Mouse (Mus musculus) right cerebral cortex, postnatal 25 days (tissue): Measurements from ENCODE around the gene Fam189a2.
A peak's percentile ranks its signal among the peaks of the same experiment; 100 is the strongest.

Experiments used
- DNase-seq: peaks from one replicate; pipeline ENCODE4 v3.0.0; 2022

Gene Fam189a2

DNA sequence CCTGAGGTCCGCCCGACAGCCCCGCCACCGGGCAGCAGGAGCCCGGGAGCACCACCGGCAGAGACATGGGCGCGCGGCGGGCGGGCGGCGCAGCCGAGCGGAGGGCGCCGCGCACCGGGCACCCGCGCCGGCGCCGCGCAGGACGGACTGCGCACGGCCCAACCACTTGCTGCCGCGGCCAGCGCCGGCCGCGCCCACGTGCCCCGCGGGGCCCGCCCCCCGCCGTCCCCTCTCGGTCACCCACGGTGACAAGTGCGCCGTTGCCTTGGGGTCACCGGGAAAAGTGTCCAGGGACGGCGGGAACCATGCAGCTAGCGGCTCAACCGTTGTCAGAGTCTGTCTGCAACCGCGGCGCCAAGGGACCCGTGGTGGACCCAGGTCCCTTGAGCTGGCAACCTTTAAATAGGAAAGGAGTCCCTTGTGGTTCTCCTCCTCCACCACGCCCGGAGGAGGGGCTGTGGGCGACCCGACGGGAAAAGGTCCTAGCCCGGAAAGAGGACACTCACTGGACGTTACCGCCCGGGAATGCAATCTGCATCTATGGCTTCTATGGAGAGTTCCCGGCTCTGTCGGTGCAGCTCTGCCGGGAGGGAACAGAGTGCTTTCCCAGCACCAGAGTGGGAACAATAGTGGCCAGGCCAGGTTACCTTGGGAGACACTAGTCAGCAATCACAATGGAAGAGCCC, at the start of gene Fam189a2:
Fam189a2 (minus strand) TSS at position 149 of the 686 bp plus-strand sequence.
- DNase-seq = no peak

DNA sequence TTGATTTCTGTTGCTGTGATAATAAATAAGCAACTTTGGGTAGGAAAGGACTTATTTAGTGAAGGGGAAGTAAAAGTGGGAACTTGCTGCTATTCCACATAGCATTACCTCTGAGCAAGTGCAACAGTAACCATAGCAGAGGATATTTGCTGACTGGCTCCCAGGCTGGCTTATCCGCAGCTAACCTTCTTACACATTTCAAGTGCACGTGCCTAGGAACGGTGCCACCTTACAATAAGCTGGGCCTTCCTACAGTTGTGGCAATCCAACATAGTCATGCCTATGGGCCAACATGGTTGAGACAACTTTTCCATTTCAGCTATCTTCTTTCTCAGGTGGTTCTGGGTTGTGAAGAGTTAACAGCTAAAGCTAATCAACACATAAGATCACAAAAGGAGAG, 46.8 kb upstream of the Fam189a2 start:
- DNase-seq = no peak

DNA sequence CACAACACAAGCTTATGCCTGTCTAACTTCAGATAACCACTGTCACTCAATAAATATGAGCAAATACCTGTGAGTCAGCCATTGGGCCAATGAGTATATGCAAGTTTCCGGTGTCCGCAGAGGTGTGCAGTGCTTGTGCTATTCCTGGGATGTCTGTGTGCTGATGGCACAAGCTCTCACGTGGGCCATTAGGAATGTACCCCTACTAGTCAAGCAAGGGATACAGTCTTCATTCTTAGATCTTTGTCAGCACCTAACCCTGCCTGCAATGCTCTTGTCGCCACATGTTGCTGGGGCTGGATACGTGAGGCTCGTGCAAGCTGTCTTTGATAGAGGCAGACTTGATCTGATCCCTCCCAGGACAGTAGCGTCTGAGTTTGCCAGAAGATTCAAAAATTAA, 45.7 kb upstream of the Fam189a2 start:
- DNase-seq = no peak

DNA sequence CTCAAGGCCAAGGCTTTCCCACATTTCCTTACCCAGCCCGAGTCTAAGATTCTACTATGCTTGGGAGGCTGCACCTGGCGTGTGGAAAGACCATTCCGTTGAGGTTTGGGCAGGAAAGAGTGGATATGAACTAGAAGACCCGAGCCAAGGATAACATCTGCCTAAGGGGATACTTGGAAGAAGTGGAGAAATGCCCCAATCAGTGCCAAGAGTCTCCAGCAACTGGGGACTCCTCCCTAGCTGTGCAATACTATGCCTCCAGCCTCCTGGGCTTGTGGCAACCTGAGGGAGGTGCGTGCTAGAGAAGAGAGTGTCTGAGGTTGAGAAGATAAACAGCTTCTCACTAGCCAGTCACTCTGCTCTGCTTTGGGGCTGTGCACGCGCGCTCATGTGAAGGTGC, 45.1 kb upstream of the Fam189a2 start:
- peak; percentile 19 for DNase-seq

DNA sequence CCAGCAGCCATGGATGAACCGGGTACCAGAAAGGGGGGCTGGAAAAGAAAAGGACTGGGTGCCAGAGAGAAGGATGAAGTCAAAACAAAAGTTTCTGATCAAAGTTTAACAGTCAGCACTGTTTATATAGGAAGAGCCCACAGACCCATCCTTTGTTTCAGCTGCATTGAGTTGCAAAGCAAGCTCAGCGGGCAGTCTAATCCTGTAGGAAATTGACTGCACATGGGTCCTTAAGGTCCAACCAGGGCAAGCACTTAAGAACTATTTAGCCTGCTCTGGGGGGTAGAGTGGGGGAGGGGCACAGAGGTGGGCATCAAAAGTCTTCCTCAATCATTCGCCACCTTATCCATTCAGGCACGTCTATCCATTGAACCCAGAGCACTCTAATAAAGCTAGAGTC, 42.3 kb upstream of the Fam189a2 start:
- no peak for DNase-seq

DNA sequence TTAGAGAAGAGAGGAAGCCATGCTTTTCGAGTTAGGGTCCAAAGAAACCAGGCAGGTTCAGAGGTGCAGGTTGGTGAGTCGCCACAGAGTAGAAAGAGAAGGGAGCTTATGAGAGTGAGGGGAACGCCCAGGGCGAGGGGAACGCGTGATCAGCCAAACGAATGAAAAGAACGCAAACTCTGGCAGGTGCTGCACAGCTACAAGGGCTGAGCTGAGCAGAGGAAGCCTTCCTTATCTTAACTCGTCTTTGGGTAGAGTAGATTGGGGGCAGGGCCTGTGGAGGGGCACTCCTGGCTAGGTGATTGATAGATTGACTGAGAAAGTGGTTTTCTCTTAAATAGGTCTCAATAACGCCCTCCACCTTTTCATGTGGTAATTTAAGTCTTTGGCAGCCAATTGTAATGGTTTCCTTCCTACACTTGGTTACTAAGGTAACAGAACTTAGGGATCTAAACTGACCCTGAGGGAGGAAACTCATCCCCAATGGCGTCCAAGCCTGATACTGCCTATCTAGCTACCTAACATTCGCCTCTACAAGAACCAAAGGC, 33.6 kb upstream of the Fam189a2 start:
- no peak for DNase-seq

- no peak for DNase-seq
Measured at GRCm38 (mm10) chr19:24063585-24063984, 32.8 kb upstream of the Fam189a2 start.

- no peak for DNase-seq
Measured at GRCm38 (mm10) chr19:24058851-24059250, 28.0 kb upstream of the Fam189a2 start.

- no peak for DNase-seq
Measured at GRCm38 (mm10) chr19:24058021-24058420, 27.2 kb upstream of the Fam189a2 start.

DNA sequence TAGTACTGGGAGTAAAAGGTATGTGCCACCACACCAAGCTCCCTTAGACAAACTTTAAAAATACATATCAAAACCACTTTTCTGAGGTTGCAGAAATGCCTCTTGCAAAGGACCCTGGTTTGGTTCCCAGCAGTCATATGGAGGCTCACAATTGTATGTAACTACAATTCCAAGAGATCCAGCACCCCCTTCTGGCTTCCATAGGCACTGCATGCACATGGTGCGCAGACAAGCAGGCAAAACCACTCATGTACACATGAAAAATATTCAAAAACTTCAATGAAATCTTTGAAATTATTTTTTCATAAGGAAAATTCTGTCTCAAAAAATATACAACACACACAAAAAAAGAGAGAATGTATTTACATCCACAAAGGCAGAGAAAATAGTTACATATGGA, 26.1 kb upstream of the Fam189a2 start:
- no peak for DNase-seq

DNA sequence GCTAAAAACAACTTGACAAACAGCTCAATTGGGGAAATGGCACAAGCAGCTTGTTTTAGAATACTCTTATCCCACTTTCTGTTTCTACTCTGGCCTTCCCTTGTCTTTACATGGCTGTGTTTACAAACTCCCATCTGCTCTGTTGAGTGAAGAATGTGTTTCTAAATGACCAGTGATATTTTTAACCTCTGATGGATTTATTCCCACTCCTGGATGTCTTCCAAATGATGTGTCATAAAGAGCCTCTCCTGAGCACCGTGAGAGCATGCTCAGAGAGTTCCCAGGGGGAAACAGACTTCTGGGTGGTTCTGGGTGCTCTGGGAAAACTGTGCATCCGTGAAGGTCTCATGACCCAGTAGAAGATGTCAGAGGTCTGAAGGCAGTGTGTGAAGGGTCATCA, 24.1 kb upstream of the Fam189a2 start:
- DNase-seq = no peak

DNA sequence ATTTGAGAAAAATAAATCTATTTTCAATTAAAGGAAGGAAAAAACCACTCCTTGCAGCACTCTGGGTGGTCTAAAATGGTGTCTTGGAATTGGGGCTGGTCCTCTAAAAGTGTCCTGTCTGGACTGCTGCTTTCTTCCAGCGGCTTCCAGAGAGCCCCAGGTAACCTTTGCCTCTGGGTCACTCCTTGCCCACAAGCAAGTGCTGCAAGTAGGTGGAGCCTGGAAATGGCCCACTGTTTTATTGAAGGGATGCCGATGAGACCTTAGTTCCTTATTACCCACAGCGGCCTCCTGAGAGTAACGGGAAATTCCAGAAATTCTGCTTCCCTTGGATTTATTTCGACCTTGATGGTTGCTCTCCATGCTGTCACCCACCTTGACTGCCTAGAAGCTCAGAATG, 23.4 kb upstream of the Fam189a2 start:
- no peak for DNase-seq

DNA sequence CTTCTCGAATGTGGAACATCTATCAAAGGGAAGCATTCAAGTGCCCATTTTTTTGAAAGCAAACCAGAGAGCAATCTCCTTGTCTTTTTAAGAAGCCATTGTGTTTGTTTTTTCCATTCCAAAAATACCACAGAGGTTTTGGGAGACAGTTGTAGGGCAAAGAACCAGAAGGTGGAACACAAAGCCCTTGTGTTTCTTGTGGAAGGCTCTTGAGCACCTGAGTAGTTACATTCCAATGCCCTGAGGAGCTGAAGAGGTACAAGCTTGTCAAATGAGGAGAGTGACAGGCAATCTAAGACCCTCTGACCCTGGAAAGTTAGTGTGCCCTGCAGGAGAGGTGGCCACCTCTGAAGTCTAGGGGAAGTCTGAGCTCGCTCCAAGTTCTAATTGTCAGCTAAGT, 19.7 kb upstream of the Fam189a2 start:
- DNase-seq = no peak

- no peak for DNase-seq
Measured at GRCm38 (mm10) chr19:24049329-24049728, 18.5 kb upstream of the Fam189a2 start.

DNA sequence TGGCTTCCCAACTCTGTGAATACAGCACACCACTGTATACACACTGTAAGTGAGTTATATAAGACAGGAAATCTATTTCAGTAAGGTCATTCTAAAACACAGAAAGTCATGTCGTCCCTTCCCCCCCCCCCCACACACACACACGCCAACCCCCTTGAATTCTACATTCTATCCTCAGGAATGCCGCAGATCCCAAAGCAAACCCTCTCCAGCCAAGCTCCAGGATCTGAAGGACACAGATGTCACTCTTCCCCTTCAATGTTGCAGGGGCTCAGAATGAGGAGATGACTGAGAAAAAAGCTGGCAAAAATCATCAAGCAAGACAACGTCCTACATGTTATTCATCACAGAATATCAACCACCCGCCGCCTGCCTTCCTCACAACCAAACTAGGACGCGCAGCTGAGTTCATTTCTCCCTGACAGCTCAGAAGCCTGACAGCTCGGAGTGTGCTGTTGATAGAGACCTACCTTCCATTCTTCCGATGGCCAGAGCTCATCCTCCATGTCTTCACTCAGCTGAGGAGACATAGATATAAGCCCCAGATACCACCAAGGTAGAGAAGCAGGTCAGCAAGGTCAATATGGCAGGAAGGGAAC, 15.7 kb upstream of the Fam189a2 start:
- no peak for DNase-seq

DNA sequence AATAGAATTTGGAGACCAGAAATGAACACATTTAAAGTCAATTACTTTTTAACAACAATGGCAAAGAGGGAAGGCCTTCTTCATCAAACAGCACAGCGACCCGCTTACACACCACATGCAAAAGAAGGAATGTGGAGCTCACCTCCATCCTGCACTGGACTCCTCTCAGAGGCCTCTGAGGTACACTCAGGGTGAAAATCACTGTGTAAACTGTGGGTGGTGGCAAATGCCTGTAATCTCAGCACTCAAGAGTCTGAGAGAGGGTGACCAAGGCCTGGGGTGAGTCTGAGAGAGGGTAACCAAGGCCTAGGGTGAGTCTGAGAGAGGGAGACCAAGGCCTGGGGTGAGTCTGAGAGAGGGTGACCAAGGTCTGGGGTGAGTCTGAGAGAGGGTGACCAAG, 11.6 kb upstream of the Fam189a2 start:
- DNase-seq = no peak

DNA sequence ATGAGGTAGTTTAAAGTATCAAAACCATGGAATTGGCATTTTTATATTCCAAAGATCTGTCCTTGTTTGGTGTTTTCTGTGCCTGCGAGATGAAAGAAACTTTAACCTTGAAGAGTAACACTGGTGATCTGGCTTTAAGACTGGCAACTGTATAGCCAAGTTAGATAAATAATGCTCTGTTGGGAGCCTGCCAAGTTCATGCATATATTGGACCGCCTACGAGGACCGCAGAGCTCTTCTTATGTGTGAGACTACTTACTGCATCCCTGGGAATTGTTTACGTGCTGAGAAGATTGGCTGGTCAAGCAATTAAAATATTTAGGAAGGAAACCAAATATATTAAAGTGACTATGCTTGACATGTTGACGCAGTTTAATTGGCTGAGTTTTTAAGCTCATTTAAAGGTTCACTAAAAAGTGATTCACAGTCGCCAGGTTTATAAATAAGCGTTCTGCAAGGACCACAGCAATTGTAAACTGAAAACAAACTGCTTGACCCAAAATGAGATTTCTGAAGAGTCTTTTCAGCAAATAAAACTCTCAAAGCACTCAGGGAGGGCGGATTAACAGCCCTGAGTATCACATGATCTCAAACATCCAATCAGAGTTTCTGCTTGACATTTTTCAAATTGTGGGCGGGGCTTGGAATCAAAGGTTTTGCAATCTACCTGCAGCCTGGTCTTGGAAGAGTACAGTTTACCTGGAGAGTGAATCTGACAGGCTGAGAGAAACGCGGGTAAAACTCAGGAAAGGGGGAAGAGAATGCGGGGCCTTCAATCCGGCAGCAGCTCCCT, 8.4 kb upstream of the Fam189a2 start:
- no peak for DNase-seq

GRCm38 (mm10) chr19:24034367-24034766, 3.5 kb upstream of the Fam189a2 start:
- no peak for DNase-seq

GRCm38 (mm10) chr19:24032654-24033236, 1.9 kb upstream of the Fam189a2 start:
- no peak for DNase-seq

- DNase-seq = peak; percentile 65
Measured at GRCm38 (mm10) chr19:24030511-24030870, 328 bp downstream of the Fam189a2 start.

- peak; percentile 18 for DNase-seq
Measured at GRCm38 (mm10) chr19:24029616-24030510, 956 bp downstream of the Fam189a2 start.

- no peak for DNase-seq
Measured at GRCm38 (mm10) chr19:24025876-24026275, 4.9 kb downstream of the Fam189a2 start.
